Mouse (Mus musculus) cerebellum, adult 2 months (tissue): Measurements from ENCODE around the gene Aunip. TPM values are rescaled to one million over a fixed set of nuclear protein-coding genes. Genes with fewer than 3 reads are reported as not detected.
A peak's percentile ranks its signal among the peaks of the same experiment; 100 is the strongest.

ENCODE experiments used
- DNase-seq, 2 experiments: peaks; one replicate each; pipeline ENCODE4 v3.0.0; 2021
- H3K27ac ChIP-seq: fragments of 200-500 bp; 2 replicates; pipeline ENCODE4 v1.5.1; 2012; ENCODE audit warnings: low read length, control low read depth, inconsistent platforms; ENCODE audit not compliant: insufficient read depth
- H3K27me3 ChIP-seq: fragments of 200-500 bp; 2 replicates; pipeline ENCODE4 v1.6.1; 2012; ENCODE audit warnings: inconsistent platforms, mild to moderate bottlenecking, low read length, moderate library complexity; ENCODE audit not compliant: control insufficient read depth, insufficient read depth
- H3K4me1 ChIP-seq: fragments of 200-500 bp; 2 replicates; pipeline ENCODE4 v1.6.1; 2011; ENCODE audit warnings: low read length; ENCODE audit not compliant: control insufficient read depth, insufficient read depth
- H3K4me3 ChIP-seq: fragments of 200-500 bp; replicated peaks from 2 replicates; pipeline ENCODE3; 2011; ENCODE audit warnings: mild to moderate bottlenecking, low read depth, low read length, control low read depth; ENCODE audit not compliant: insufficient read depth
- CTCF ChIP-seq: fragments of 200-500 bp; IDR thresholded peaks from 2 replicates; pipeline ENCODE4 v1.5.1; 2011; ENCODE audit warnings: low read depth, mild to moderate bottlenecking, control low read depth, low read length, moderate library complexity, borderline replicate concordance; ENCODE audit not compliant: insufficient read depth
- POLR2A ChIP-seq: fragments of 200-500 bp; IDR thresholded peaks from 2 replicates; pipeline ENCODE4 v1.6.1; 2011; ENCODE audit warnings: low read length, control low read depth, borderline replicate concordance; ENCODE audit not compliant: insufficient read depth
- WGBS: fragments of 180-500 bp; shearing (Covaris S2); methylation state at CpG from one replicate; pipeline ENCODE4 v1.1.7; 2018; 5-methylcytosine and 5-hydroxymethylcytosine counted together
- polyA plus RNA-seq: library from polyadenylated mRNA; depleted of rRNA; stranded (reverse); fragments of >200 nt; gene quantifications from 2 replicates; pipeline ENCODE4 v1.2.3, GENCODE M21; 2012

Aunip gene
- polyA plus RNA-seq, 1 experiment, result 0.65 TPM

GRCm38 (mm10) chr4:134481270-134481669, 29.5 kb upstream of the Aunip start:
- Histone ChIP-seq H3K27me3 (no peaks in the 10 kb centered on the region), H3K4me3 (no peak overlapping the region), H3K27ac (peak overlapping the region; percentile 14; the same call in 1 of the 2 replicates), H3K4me1 (peaks cover 47% of the 10 kb centered on the region)
- no peak for DNase-seq
- no peak for TF ChIP-seq POLR2A
- WGBS, result 48% methylated on average over 6 of the region's 6 CpGs

- DNase-seq, result peak; percentile 64 to 65
- Histone ChIP-seq H3K4me3 (no peak overlapping the region), H3K4me1 (peaks cover 40% of the 10 kb centered on the region), H3K27ac (peak overlapping the region; percentile 62), H3K27me3 (no peaks in the 10 kb centered on the region)
- TF ChIP-seq POLR2A (no peak), CTCF (no peak)
- WGBS, result 73% methylated on average over 8 of the region's 8 CpGs
These were observed 28.4 kb upstream of the Aunip start for GRCm38 (mm10) chr4:134482442-134482841.

GRCm38 (mm10) chr4:134483078-134483688, 27.6 kb upstream of the Aunip start:
- Histone ChIP-seq H3K27ac (peak overlapping the region; percentile 96), H3K27me3 (no peaks in the 10 kb centered on the region), H3K4me1 (peaks cover 38% of the 10 kb centered on the region), H3K4me3 (peak overlapping the region; percentile 43)
- WGBS, result 16% methylated on average over 6 of the region's 6 CpGs
- TF ChIP-seq CTCF (no peak), POLR2A (0 out of 2 replicates have a peak, but pooled peaks have one; percentile 16)
- DNase-seq, result no peak

GRCm38 (mm10) chr4:134483696-134484095, 27.1 kb upstream of the Aunip start:
- 5% methylated on average over 6 of the region's 6 CpGs for WGBS
- DNase-seq, result peak; percentile 91 to 96
- Histone ChIP-seq H3K4me1 (peaks cover 35% of the 10 kb centered on the region), H3K4me3 (peak overlapping the region; percentile 27), H3K27me3 (no peaks in the 10 kb centered on the region), H3K27ac (peak overlapping the region; percentile 96)
- peak; percentile 74 for TF ChIP-seq POLR2A
- no peak for TF ChIP-seq CTCF

- peak; percentile 63 to 78 for DNase-seq
- no peak overlapping the region for H3K4me3 ChIP-seq
- no peaks in the 10 kb centered on the region for H3K27me3 ChIP-seq
- H3K4me1 ChIP-seq, result peaks cover 35% of the 10 kb centered on the region
- WGBS, result 48% methylated on average over 10 of the region's 10 CpGs
- TF ChIP-seq CTCF (no peak), POLR2A (no peak)
- peak overlapping the region; percentile 96 for H3K27ac ChIP-seq
These were observed 26.6 kb upstream of the Aunip start for GRCm38 (mm10) chr4:134484231-134484630.

GRCm38 (mm10) chr4:134485151-134485900, 25.5 kb upstream of the Aunip start:
- H3K27me3 ChIP-seq, result no peaks in the 10 kb centered on the region
- H3K4me1 ChIP-seq, result peaks cover 35% of the 10 kb centered on the region
- no peak overlapping the region for H3K4me3 ChIP-seq
- H3K27ac ChIP-seq, result peak overlapping the region; percentile 96
- TF ChIP-seq POLR2A, result no peak
- no peak; the same call in 1 of the 2 replicates for TF ChIP-seq CTCF
- WGBS, result 84% methylated on average over 5 of the region's 5 CpGs
- peak; percentile 53 to 60 for DNase-seq

GRCm38 (mm10) chr4:134488211-134488610, 22.6 kb upstream of the Aunip start:
- peaks cover 22% of the 10 kb centered on the region for H3K4me1 ChIP-seq
- TF ChIP-seq POLR2A (no peak), CTCF (no peak)
- H3K27ac ChIP-seq, result no peak overlapping the region
- 97% methylated on average over 5 of the region's 5 CpGs for WGBS
- no peaks in the 10 kb centered on the region for H3K27me3 ChIP-seq
- DNase-seq, result no peak
- no peak overlapping the region for H3K4me3 ChIP-seq
